In the genomic region with DNA sequence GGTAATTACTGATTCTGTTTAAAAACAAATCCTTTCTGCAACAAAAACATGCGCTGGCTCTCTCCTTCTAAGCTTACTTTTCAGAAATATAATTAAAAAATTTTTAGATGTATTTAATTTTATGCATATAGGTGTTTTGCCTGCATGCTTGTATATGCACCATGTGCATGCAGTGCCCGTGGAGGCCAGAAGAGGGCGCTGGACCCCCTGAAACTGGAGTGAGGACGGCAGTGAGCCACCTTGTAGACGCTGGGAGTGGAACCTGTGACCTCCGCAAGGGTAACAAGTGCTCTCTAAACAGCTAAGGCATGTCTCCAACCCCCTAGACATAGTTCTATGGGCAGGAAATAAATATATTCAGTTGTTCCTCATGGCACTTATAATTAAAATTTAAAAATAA, we compare ENCODE assay signal across 18 mouse cellular contexts.
DNase-seq lines count a peak whose midpoint lies in the region; ATAC-seq and TF ChIP-seq lines count a peak whose summit lies in the region.
"Had no signal": no experiment of that assay in that cellular context is flagged by ENCODE, and none has a peak within 500 bp of the region (broad histone marks: within the 10 kb centered on the region; RNA-seq: fewer than 3 reads in every experiment).

No protein-coding gene starts in this region.

- 0 out of 2 replicates have a peak, but pooled peaks cover 4% of the 10 kb centered on the region for H3K9me3 ChIP-seq in intestine, postnatal 0 days (ENCODE audit: control insufficient read depth)
- H3K9me3 ChIP-seq in intestine, embryonic 16.5 days (ENCODE audit: control insufficient read depth, low read length), result no peaks in the 10 kb centered on the region; the same call in 1 of the 2 replicates
- peaks cover 3% of the 10 kb centered on the region; the same call in 1 of the 2 replicates for H3K9me3 ChIP-seq in lung, embryonic 14.5 days (ENCODE audit: low read depth, low read length)
- H3K9me3 ChIP-seq in MEL (replicated peaks; ENCODE audit: insufficient read depth, low read length), result no peaks in the 10 kb centered on the region
- H3K9me3 ChIP-seq: forebrain, embryonic 15.5 days; intestine, embryonic 15.5 days had no signal

- TF ChIP-seq CTCF in intestine, postnatal 0 days (IDR thresholded peaks at IDR 0.05; ENCODE audit: low read depth), result 0 out of 2 replicates have a peak, but pooled peaks have one; percentile 31
- TF ChIP-seq CTCF in lung, embryonic 14.5 days (IDR thresholded peaks at IDR 0.05; ENCODE audit: low read depth), result peak; percentile 36; the same call in 1 of the 2 replicates
- TF ChIP-seq CTCF in MEL (IDR thresholded peaks at IDR 0.05 in 2 of 3, conservative IDR thresholded peaks at IDR 0.05 in 1 of 3; ENCODE audit: control insufficient read depth in 1 of 3, insufficient read depth in 1 of 3, low read depth in 2 of 3, low read length in 3 of 3, poor library complexity in 1 of 3, severe bottlenecking in 1 of 3), result peak; percentile 35 to 53 (median 37)
- 0 out of 2 replicates have a peak, but pooled peaks have one; percentile 14 for TF ChIP-seq CTCF in bone marrow macrophage, adult 2 months (IDR thresholded peaks at IDR 0.05; ENCODE audit: low read depth, low read length)

- H3K27ac ChIP-seq in intestine, postnatal 0 days (ENCODE audit: low read depth, low read length), result no peak overlapping the region
- no peak overlapping the region for H3K27ac ChIP-seq in intestine, embryonic 16.5 days (ENCODE audit: low read length)
- no peak overlapping the region for H3K27ac ChIP-seq in lung, embryonic 14.5 days (ENCODE audit: low read depth)
- H3K27ac ChIP-seq in MEL (ENCODE audit: control insufficient read depth, low read depth, low read length), result no peak overlapping the region
- no peak overlapping the region for H3K27ac ChIP-seq in bone marrow macrophage, adult 2 months (ENCODE audit: insufficient read depth, low read depth, low read length)
- H3K27ac ChIP-seq: forebrain, embryonic 15.5 days; heart, embryonic 13.5 days; hindbrain, embryonic 14.5 days; intestine, embryonic 15.5 days had no signal

- WGBS in intestine, postnatal 0 days, result 76% methylated on average over 6 of the region's 6 CpGs
- WGBS in intestine, embryonic 16.5 days, result 74% methylated on average over 6 of the region's 6 CpGs
- WGBS in lung, embryonic 14.5 days, result 71% methylated on average over 6 of the region's 6 CpGs

- intact Hi-C loops in left cerebral cortex, postnatal 10 days (cut with DNase I), result no loop called here

- no peak for TF ChIP-seq POLR2A in MEL (IDR thresholded peaks at IDR 0.05; ENCODE audit: control insufficient read depth in 1 of 2, insufficient read depth in 1 of 2, low read depth in 1 of 2, low read length in 2 of 2, poor library complexity in 1 of 2)
- TF ChIP-seq POLR2A in bone marrow macrophage, adult 2 months (IDR thresholded peaks at IDR 0.05; ENCODE audit: borderline replicate concordance, low read depth, low read length), result no peak

- H3K9ac ChIP-seq in intestine, postnatal 0 days (ENCODE audit: low read depth, low read length), result no peak overlapping the region
- no peak overlapping the region for H3K9ac ChIP-seq in intestine, embryonic 16.5 days (ENCODE audit: low read depth, low read length)
- no peak overlapping the region for H3K9ac ChIP-seq in lung, embryonic 14.5 days
- no peak overlapping the region for H3K9ac ChIP-seq in MEL (ENCODE audit: control insufficient read depth, low read depth, low read length, poor library complexity, severe bottlenecking)
- H3K9ac ChIP-seq: forebrain, embryonic 15.5 days; heart, embryonic 13.5 days; hindbrain, embryonic 14.5 days; intestine, embryonic 15.5 days had no signal

- TF ChIP-seq EP300 in MEL (IDR thresholded peaks at IDR 0.05; ENCODE audit: low read depth in 1 of 2, low read length in 2 of 2), result no peak

- DNase-seq in lung, embryonic 14.5 days, result no peak
- no peak for DNase-seq in lung, adult 18-20 months
- no peak for DNase-seq in MEL (ENCODE audit: low read depth, low spot score)
- DNase-seq in left cerebral cortex, postnatal 10 days (ENCODE audit: extremely low spot score in 1 of 2, low spot score in 2 of 2), result no peak
- DNase-seq: cerebellum, postnatal 10 days; embryo, embryonic 11 days; layer of hippocampus, postnatal 36 days; retina, postnatal 1 day; thymus, postnatal 36 days had no signal

- TF ChIP-seq RAD21 in MEL (IDR thresholded peaks at IDR 0.05; ENCODE audit: low read depth, low read length), result no peak

- no peaks in the 10 kb centered on the region for H3K36me3 ChIP-seq in intestine, postnatal 0 days (ENCODE audit: control insufficient read depth, insufficient read depth)
- H3K36me3 ChIP-seq in intestine, embryonic 16.5 days (ENCODE audit: control insufficient read depth, insufficient read depth, low read length), result no peaks in the 10 kb centered on the region
- no peaks in the 10 kb centered on the region for H3K36me3 ChIP-seq in lung, embryonic 14.5 days (ENCODE audit: insufficient read depth)
- H3K36me3 ChIP-seq in MEL (ENCODE audit: control insufficient read depth in 1 of 2, insufficient read depth in 2 of 2, low read length in 2 of 2), result no peaks in the 10 kb centered on the region
- H3K36me3 ChIP-seq: forebrain, embryonic 15.5 days; G1E; heart, embryonic 13.5 days; intestine, embryonic 15.5 days had no signal

- no peaks in the 10 kb centered on the region for H3K4me1 ChIP-seq in intestine, postnatal 0 days (replicated peaks; ENCODE audit: control insufficient read depth, insufficient read depth, low read length)
- H3K4me1 ChIP-seq in intestine, embryonic 16.5 days (ENCODE audit: control insufficient read depth, insufficient read depth, low read length), result no peaks in the 10 kb centered on the region
- no peaks in the 10 kb centered on the region for H3K4me1 ChIP-seq in lung, embryonic 14.5 days (ENCODE audit: insufficient read depth)
- no peaks in the 10 kb centered on the region for H3K4me1 ChIP-seq in MEL (ENCODE audit: control insufficient read depth in 1 of 2, insufficient read depth in 2 of 2, low read length in 2 of 2)
- no peaks in the 10 kb centered on the region for H3K4me1 ChIP-seq in bone marrow macrophage, adult 2 months (ENCODE audit: control insufficient read depth, insufficient read depth, low read length)
- H3K4me1 ChIP-seq: forebrain, embryonic 15.5 days; heart, embryonic 13.5 days; intestine, embryonic 15.5 days had no signal

- H3K79me2 ChIP-seq in MEL (ENCODE audit: control insufficient read depth, insufficient read depth, low read length, poor library complexity), result no peaks in the 10 kb centered on the region

- H3K4me2 ChIP-seq in intestine, postnatal 0 days (replicated peaks; ENCODE audit: low read depth), result no peak overlapping the region
- H3K4me2 ChIP-seq in intestine, embryonic 16.5 days (ENCODE audit: low read depth, low read length), result no peak overlapping the region
- H3K4me2 ChIP-seq in lung, embryonic 14.5 days, result no peak overlapping the region
- H3K4me2 ChIP-seq: forebrain, embryonic 15.5 days; heart, embryonic 13.5 days; hindbrain, embryonic 14.5 days; intestine, embryonic 15.5 days had no signal

- ATAC-seq in intestine, postnatal 0 days, result no peak
- ATAC-seq in intestine, embryonic 16.5 days, result no peak
- no peak for ATAC-seq in lung, embryonic 14.5 days (ENCODE audit: insufficient read depth)
- ATAC-seq: forebrain, embryonic 15.5 days; intestine, embryonic 15.5 days; midbrain, embryonic 16.5 days had no signal

- H3K27me3 ChIP-seq in intestine, postnatal 0 days (replicated peaks; ENCODE audit: control insufficient read depth, insufficient read depth, low read length), result no peaks in the 10 kb centered on the region
- H3K27me3 ChIP-seq in intestine, embryonic 16.5 days (replicated peaks; ENCODE audit: control insufficient read depth, insufficient read depth, low read length), result no peaks in the 10 kb centered on the region
- no peaks in the 10 kb centered on the region for H3K27me3 ChIP-seq in lung, embryonic 14.5 days (ENCODE audit: insufficient read depth, low read length)
- H3K27me3 ChIP-seq in MEL (ENCODE audit: control insufficient read depth in 1 of 2, insufficient read depth in 2 of 2, low read length in 2 of 2), result no peaks in the 10 kb centered on the region
- H3K27me3 ChIP-seq: forebrain, embryonic 15.5 days; intestine, embryonic 15.5 days had no signal

- H3K4me3 ChIP-seq in intestine, postnatal 0 days (ENCODE audit: low read depth, low read length), result no peak overlapping the region
- H3K4me3 ChIP-seq in intestine, embryonic 16.5 days (ENCODE audit: low read length), result no peak overlapping the region
- no peak overlapping the region for H3K4me3 ChIP-seq in lung, embryonic 14.5 days (ENCODE audit: low read depth, low read length)
- no peak overlapping the region for H3K4me3 ChIP-seq in MEL (ENCODE audit: control insufficient read depth in 1 of 2, insufficient read depth in 1 of 2, low read depth in 2 of 2, low read length in 2 of 2)
- H3K4me3 ChIP-seq in bone marrow macrophage, adult 2 months (ENCODE audit: insufficient read depth, low read length), result no peak overlapping the region
- H3K4me3 ChIP-seq: forebrain, embryonic 15.5 days; heart, embryonic 13.5 days; intestine, embryonic 15.5 days had no signal

TF ChIP-seq in MEL, 35 proteins besides CTCF, POLR2A, EP300 and RAD21:
- TF ChIP-seq ZNF384 (IDR thresholded peaks at IDR 0.05; ENCODE audit: low read depth, low read length) (no peak), MAFK (IDR thresholded peaks at IDR 0.05; ENCODE audit: borderline replicate concordance, low read depth, low read length) (no peak), ELF1 (IDR thresholded peaks at IDR 0.05; ENCODE audit: low read depth, low read length) (no peak), RCOR1 (IDR thresholded peaks at IDR 0.05; ENCODE audit: low read depth, low read length) (no peak), UBTF (IDR thresholded peaks at IDR 0.05; ENCODE audit: borderline replicate concordance, insufficient read depth, low read depth, low read length) (no peak), CHD2 (IDR thresholded peaks at IDR 0.05; ENCODE audit: low read length) (no peak), MXI1 (IDR thresholded peaks at IDR 0.05; ENCODE audit: low read depth, low read length) (no peak), TCF12 (IDR thresholded peaks at IDR 0.05; ENCODE audit: low read depth, low read length) (no peak)
